Mouse (Mus musculus) heart, postnatal 36 days (tissue): ENCODE data around the gene Jag2. TPM values are rescaled to one million over a fixed set of nuclear protein-coding genes. Genes with fewer than 3 reads are reported as not detected.

Experiments
- DNase-seq, 2 experiments: peaks; one replicate each; pipeline ENCODE4 v3.0.0; 2021 to 2022
- intact Hi-C: fragments of 180-260 bp; cut with DNase I; formaldehyde crosslinking; loops from one replicate; pipeline ENCODE4 v1.15.1; 2025
- total RNA-seq, 2 experiments: library from RNA; stranded (reverse); gene quantifications; 2 replicates each; pipeline ENCODE4 v1.2.3; 2021

Jag2 gene
- total RNA-seq, 2 experiments from 2014 or later = 24.4 to 28.4 TPM

DNA sequence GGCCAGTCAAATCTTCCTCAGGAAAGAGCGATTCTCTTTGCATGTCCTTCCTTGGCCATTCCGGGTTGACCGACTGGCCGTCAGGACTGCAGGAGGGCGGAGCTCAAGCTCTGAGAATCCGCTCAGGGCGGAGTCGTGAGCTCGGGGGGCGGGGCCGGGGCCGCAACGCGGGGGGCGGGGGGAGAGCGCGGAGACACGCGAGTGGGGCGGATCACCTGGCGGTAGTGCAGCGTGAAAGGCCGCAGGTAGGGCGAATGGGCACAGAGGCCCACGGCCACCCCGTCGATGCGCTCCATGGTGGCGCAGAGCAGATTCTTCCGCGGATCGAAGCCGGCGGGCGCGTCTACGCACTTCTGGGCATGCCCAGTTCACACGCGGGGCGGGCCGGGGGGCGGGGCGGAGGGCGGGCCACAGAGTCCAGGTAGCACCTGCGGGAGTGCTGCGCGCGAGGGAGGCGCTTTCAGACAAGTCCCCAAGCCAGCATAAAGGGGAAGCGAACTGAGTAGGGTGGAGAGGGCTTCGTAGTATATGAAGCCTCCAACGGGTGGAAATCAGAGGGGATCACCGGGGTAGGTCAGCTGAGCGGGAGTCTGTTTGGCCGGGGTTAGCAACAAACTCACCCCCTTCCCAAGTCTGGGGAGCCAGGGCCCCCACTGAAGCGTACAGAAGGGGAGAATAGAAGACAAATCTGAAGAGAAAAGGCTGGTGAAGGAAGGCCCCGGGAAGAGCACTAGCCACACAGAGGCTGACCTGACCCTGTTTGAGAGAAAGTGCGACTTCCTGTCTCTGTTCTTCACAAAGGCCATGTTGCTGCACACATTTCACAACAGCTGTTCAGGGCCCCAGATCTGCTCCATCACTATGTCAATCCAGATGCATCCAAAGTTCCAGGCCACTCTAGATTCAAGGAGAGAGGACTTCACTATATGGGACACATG lies 12.5 kb upstream of the Jag2 start, which contains the start of gene Nudt14:
Gene Nudt14, minus strand, starts transcription at position 349 of the 938 bp plus-strand sequence.
- intact Hi-C loops = no loop called here
- DNase-seq = peak; percentile 77 to 87

DNA sequence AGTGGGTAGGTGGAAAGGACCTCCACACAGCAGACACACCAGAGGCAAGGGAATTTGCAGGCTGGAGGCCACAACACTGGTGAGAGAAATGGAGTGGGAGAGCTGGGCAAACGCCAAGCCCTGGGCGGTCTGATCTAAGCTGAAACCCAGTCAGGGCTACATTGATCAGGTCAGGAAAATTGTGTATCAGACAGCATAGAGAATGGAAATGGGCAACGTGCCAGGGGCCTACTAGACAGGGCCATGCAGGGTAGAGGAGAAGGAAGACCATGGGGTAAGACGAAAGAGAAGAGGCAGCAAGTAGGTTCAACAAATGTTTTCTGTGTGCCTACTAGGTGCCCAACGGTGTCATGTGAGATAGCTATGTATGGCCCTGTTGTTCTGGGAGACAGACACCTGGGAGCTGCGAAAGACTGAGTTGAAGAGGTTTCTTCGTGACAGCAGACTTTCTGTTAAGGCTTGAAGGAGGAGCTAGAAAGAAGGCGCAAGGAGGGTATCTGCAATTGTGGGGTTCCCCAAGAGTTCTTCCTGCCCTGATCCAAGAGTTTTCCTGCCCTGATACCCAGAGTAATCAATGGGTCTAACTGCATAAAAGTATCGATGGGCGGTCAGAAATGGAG lies 11.7 kb upstream of the Jag2 start:
- intact Hi-C loops = no loop called here
- peak in 1 of 2 experiments; percentile 27 for DNase-seq

DNA sequence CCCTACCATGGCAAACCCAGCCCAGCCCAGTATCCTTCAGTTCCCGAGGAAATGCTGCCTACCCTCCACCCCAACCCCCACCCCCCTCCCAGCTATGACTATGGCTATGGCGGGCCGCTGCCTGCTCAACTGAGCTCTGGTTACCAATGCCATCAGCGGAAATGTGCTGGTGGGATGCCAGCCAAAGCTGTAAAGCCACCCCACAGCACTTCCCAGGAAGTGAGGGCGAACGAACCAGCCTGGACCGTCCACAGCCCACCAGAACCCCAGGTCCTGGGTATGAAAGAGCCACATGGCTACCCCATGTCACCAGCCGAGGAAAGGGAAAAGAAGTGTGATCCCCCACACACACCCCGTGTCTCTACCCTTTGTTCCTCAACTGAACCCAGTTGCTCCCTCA lies 11.1 kb upstream of the Jag2 start:
- intact Hi-C loops = no loop called here
- no peak for DNase-seq

DNA sequence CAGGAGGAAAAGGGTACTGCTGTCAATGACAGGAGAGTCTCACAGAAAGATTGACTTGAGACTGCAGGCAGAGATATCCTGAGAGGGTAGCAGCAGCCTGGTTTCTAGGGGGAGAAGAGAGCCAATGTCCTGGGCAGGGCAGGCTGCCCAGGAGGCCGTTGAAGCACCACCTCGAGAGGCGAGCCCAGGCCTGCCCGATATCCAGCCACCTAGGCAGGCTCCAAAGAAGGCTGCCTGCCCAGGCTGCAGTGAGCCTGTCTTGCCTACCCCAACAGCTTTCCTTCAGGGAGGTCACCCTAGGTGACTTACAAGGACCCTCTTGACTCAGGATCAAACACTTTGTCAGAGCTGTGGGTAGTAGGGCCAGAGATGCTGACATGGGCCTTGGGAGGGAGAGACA lies 10.7 kb upstream of the Jag2 start:
- no peak for DNase-seq
- intact Hi-C loops = no loop called here

DNA sequence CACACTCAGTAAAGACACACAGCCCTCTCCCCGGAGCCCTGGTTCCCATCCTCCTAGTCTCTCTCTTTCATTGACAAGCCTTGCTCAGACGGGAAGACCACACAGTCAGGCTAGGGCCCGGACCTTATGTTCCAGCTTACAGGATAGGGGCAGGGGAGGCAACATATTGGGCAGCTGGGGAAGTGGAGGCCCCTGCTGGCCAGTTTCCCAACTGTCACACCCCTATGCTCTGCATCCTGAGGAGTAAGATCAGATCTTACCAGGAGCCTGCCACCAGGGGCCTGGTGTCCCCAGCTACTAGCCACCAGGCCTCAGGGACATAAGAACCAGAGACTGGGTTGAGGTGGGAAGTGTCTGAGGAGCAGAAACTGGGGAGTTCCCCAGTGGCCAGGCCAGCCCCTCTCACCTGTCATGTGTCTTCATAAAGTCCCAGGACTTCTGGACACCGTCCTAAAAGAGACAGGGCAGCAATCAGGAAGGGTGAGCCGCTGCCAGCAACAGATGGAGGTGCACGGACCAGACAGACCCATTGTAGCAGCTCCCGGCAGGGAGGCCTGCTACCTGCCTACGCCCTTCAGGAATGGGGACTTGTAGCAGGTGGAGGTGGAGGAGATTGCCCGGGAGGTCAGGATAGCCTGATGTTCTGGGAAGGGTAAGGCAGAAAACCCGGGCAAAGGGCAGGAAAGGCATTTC lies 9.4 kb upstream of the Jag2 start:
- intact Hi-C loops = no loop called here
- no peak for DNase-seq

DNA sequence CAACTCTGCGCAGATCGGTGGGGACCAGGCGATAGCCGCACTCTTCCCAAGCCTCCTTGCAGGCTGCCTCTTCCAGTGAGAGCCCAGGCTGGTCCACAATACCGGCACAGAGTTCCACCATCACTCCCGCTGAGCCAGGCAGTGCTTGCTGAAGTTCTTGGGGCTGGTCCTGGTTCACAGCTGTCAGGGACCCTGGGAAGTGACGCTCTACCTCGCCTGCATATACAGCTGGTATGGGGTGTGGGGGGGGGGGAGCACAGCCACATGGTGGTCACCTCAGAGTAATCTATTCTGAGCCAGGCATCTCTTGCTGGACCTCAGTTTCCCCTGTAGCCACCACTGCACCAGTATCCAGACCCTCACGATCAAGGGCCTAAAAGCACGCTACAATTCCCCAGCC lies 8.8 kb upstream of the Jag2 start:
- intact Hi-C loops = no loop called here
- no peak for DNase-seq

DNA sequence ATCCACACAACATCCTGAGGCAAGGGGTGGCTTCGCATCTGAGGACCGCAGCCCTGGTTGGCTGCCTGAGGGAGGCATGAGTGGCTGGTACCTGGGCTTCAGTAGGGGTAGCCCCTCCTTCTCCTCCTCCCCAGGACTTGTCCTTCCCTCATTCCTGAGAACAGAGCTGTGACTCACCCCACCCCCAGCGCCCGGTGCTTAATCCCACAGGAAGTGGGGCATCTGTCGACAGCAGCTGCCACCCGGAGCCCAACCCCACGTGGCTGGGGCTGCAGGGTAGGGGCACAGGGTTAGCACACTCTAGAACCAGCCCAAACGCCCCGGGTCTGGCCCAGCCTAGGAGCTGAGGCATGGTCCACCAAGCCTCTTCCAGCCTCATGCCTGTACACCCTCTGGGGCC lies 8.3 kb upstream of the Jag2 start:
- DNase-seq = no peak
- intact Hi-C loops = no loop called here

DNA sequence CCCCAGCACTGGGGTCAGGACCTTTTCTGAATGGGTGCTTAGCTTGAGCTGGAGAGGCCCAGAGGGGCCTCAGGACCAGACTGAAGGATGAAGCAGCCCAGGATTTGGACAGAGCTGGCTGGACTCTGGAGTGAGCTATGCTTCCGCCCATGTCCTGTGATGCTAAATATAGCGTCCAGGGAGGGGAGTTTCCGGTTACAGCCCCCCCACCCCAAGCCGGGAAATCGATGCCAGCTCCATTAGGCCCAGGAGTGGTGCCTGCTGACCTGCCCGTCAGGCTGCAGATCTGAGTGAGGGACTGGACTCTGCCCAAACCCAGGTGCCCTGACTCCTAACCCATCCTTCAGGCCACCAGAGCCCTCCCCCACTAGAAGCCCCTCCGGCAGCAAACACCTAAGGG lies 3.1 kb upstream of the Jag2 start:
- intact Hi-C loops = no loop called here
- DNase-seq = no peak

DNA sequence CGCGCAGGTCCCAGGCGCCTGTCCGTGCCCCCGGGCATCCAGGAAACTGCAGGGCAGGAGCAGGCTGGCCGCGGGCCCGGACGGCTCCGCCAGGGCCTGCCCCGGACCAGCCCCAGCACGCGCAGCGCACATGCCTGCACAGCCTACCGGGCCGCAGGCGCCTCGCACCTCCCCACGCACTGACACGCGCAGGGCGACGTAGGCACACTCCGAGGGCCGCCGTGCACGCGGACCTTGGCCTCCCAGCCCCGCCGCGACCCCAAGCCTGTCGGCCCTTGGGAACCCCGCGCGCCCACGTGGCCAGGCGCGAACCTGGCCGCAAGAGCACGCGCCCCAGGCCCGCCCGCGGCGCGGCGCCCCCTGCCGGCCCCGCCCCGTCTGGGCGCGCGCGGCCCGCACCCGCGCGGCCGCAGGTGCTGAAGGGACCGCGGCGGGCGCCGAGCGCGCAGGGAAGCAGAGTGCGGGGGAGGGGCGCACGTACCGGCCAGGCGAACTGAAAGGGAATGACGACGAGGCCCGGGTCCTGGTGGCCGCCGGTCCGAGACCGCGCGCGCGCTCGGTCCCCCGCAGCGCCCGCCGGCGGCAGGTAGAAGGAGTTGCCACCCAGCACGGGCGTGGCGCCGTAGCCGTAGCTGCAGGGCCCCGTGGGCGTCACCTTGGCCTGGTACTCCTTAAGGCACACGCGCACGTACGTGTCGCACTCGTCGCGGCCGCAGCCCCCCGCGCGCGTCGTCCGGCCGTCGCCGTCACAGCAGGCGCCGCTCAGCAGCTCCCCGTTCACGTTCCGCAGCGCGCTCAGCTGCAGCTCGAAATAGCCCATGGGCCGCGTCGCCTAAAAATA lies 955 bp downstream of the Jag2 start:
- peak; percentile 29 to 35 for DNase-seq
- intact Hi-C loops = loop anchor here (1.0 kb wide), 1 partner anchor 54 kb away; no protein-coding TSS in a partner anchor

DNA sequence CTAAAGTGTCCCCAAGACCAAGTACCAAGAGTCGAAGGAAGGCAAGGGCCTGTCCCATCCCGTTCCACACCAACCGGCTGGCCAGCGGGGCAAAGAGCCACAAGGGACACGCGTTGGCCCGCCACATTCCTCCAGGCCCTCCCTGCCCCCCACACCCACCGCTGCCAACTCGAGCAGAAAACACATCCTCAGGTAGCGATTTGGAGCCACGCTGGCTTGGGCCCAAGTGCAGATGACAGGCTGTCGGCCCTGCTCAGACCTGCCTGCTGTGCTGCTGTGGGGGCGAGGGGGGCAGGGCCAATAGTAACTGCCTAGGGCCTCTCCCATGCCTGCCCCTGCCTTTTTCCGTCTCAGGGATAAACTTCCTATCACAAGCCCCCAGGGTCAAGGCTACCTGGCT lies 2.3 kb downstream of the Jag2 start:
- no peak for DNase-seq
- intact Hi-C loops = no loop called here

DNA sequence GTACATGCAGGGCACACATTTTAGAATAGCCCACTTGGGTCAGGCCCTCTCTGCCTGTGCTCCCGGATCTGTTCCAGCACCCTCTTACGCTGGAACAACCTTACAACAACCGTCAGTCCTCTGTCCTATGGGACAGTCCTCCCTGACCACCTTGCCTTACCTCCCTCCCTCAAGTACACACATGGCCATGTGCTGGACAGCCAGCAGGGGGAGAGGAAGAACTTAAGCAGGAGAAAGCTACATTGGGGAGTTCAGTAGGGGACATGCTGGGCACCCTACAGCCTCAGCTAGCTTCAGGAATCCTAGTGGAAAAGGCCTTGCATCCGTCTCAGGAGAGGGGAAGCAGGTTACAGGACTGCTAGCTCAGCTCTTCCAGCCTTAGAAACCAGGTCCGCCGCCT lies 3.6 kb downstream of the Jag2 start:
- intact Hi-C loops = no loop called here
- no peak for DNase-seq

DNA sequence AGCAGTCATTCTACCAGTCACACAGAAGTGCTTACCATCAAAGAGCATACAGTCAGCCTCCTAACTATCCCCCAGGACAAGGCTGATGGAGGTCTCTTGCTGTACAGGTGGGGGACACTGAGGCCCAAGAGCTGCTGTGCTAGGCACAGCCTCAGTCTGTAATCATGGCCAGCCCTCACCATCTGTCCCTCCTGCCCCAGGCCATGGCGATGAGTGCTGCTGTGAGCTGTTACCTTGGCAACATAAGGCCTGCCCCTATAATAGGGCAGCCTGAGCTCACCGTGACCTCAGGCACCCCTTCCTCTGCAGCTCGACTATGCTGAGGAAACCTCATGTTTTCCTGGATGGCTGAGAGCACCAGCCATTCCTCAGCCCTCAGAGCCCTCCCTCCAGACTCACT lies 7.0 kb downstream of the Jag2 start:
- no peak for DNase-seq
- intact Hi-C loops = no loop called here

DNA sequence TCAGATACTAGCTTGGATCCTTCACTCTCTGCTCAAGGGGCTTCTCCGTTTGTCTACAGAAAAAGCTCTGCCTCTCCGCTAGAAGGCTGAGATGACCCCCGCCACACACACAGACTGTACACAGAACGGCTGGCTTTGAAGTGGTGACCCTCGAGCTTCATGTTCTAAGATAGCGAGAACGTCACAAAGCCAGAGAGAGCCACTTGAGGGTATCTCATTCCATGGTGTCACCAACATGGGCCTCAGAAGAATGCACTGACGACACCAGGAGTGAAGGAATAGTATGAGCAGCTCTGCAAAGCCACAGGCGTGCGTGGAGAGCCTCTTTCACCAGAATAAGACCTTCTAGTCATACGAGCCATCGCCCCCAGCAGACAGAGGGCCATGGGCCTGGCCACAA lies 8.1 kb downstream of the Jag2 start:
- no peak for DNase-seq
- intact Hi-C loops = no loop called here

DNA sequence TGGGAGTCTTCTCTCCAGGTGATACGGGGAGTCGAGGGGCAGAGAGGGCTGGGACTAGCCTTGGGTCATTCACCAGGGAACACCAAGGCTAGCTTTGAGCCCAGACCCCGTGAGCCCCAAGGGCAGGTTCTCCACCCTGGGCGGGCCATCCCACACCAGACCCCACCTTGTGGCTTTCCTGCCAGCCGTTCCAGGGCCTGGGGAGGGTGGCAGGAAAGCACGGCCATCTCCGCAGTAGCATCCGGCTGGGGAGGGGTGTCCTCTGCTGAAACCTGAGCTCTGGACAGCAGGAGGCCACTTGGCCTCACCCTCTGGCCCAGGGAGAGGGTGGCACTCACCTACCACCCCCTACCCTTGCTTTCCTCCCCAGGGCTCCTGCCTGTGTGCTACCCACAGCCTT lies 11.7 kb downstream of the Jag2 start:
- intact Hi-C loops = loop anchor here (2.0 kb wide), 1 partner anchor 41 kb away; no protein-coding TSS in a partner anchor
- peak; percentile 29 to 58 for DNase-seq

DNA sequence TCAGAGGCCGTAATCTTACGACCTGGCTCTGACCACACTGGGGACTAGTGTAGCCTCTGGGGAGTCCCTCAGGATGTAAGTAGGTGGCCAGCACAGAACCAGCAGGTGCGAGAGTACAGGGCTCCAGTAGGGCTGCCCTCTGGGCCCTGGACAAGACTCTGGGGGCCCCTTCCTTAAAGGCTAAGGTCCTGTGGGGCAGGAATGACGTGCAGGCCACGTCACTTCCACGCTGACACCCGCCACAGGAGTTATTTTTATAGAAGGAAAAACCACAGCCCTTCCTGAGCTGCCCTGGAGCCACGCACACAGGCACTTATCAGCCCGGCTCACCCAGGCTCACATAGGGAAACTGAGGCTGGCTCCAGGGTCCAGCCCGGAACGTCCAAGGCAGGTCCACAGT lies 12.1 kb downstream of the Jag2 start:
- intact Hi-C loops = loop anchor here (2.0 kb wide), 1 partner anchor 41 kb away; no protein-coding TSS in a partner anchor
- peak; percentile 56 to 58 for DNase-seq

DNA sequence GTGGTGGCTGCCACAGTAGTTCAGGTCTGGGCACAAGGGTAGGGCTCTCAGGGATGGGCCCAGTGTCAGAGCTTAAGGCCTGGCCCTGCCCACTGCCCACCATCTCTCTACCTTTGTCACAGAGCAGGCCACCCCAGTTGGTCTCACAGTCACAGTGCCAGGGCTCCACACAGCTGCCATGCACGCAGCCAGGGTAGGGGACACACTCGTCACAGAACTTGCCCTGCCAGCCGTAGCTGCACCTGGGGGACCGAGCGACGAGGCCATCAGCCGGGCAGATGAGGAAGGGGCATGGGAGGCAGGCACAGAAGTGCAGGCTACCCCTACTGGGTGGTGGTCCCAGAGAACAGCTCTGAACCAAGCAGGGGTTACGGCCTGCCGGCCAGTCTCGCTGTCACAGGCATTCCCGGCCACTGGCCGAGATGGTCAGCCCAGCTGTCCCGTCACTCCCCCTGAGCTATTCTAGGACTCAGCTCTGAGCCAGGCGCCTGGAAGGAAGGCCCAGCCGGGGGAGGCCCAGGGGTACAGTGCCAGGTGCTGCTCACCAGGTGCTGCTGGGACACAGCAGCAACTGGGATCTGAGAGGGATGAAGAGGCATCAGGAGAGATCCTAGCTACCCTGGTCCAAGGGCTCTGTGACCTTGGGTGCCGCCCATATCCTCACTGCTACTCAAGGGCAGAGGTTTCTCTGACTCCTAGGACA lies 12.7 kb downstream of the Jag2 start:
- intact Hi-C loops = loop anchor here (2.0 kb wide), 1 partner anchor 40 kb away; no protein-coding TSS in a partner anchor
- peak; percentile 58 to 71 for DNase-seq

DNA sequence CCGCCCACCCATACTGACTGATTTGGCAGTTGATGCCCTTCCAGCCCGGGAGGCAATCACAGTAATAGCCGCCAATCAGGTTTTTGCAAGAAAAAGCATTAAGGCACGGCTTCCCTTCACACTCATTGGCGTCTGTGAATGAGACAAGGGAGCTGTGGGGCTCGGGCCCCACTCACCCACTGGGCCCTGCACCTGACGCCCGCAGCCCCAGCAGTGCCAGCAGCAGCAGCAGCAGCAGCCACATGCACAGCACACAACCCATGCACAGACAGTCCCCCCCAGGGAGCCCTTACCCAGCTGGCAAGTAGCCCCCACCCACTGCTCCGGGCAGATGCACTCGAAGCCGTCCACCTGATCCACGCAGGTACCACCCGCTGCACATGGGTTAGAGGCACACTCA lies 14.0 kb downstream of the Jag2 start:
- no peak for DNase-seq
- intact Hi-C loops = no loop called here

DNA sequence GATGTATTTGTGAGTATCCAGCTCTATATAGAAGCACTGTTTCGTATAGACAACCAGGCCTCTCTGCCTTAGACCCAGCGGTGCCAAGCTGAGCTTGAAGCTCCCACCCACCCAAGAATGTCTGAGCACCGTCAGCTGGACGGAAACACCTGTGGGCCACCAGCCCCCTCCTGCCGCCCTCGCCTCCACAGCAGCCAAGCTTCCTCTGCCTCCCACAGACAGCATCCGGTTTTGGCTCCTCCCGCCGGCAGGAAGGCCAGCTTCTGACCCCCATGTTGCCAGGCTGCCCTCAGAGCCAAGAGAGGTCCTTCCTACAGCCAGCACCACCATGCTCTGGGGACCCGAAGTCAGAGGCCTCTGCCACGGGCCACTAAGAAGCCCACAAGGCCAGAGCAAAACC lies 15.0 kb downstream of the Jag2 start:
- intact Hi-C loops = no loop called here
- DNase-seq = peak; percentile 35 to 44

DNA sequence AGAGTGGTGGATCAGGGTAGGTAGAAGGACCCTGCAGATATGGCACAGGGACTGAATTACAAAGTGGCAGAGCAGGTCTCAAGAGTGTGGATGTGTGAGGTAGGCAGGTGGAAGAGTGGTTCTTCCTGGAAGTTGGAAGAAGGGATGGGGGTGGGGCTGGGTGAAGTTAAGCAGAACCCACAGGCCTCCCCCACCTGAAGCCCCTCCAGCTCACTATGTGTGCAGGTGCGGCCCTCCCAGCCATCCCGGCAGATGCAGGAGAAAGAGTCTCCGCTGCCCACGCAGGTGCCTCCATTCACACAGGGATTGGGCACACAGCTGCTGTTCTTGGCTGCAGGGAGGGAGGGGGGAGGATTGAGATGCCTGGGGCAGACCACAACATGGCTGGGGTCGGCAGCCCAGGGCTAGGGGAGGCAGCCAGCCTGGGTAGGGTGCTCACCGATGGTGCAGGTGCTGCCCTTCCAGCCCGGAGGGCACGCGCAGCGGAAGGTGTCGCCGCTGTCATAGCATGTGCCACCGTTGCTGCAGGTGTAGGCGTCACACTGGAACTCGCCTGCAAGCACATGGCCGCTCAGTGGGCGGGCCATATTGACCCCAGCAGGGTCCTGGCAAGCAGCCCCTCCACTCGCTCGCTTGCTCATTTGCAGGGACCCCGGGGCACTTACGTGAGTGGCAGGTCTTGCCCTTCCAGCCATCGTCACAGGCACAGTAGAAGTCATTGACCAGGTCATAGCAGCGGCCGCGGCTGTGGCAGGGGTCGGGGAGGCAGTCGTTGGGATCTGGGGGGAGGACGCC lies 16.4 kb downstream of the Jag2 start:
- intact Hi-C loops = no loop called here
- no peak for DNase-seq
